Mouse (Mus musculus) stomach, postnatal 0 days (tissue): ENCODE results near the gene Spire2. TPM values are rescaled to one million over a fixed set of nuclear protein-coding genes. Genes with fewer than 3 reads are reported as not detected.

ENCODE experiments used
- ATAC-seq: fragments of 200-750 bp; cut with Nextera tagmentation; 2 replicates; pipeline ENCODE4 v1.8.0; 2017; ENCODE audit not compliant: low FRiP score, low TSS enrichment
- DNase-seq: peaks from one replicate; pipeline ENCODE4 v3.0.0-alpha.2; 2016; ENCODE audit warnings: low spot score
- H3K27ac ChIP-seq: fragments of 300-500 bp; sonication (generic); replicated peaks from 2 replicates; pipeline ENCODE4 v1.5.1; 2014; ENCODE audit warnings: mild to moderate bottlenecking, control low read depth
- H3K27me3 ChIP-seq: fragments of 300-500 bp; sonication (generic); 2 replicates; pipeline ENCODE4 v1.6.1; 2014; ENCODE audit warnings: low read length; ENCODE audit not compliant: control insufficient read depth, insufficient read depth
- H3K36me3 ChIP-seq: fragments of 300-500 bp; sonication (generic); 2 replicates; pipeline ENCODE4 v1.6.1; 2014; ENCODE audit warnings: low read length, mixed read lengths; ENCODE audit not compliant: control insufficient read depth, insufficient read depth
- H3K4me1 ChIP-seq: fragments of 300-500 bp; sonication (generic); replicated peaks from 2 replicates; pipeline ENCODE4 v1.6.1; 2014; ENCODE audit warnings: antibody characterized with exemption; ENCODE audit not compliant: control insufficient read depth, insufficient read depth
- H3K4me2 ChIP-seq: fragments of 300-500 bp; sonication (generic); replicated peaks from 2 replicates; pipeline ENCODE4 v1.6.1; 2014; ENCODE audit warnings: low read depth, mild to moderate bottlenecking, control low read depth, moderate library complexity
- H3K4me3 ChIP-seq: fragments of 300-500 bp; sonication (generic); 2 replicates; pipeline ENCODE4 v1.5.1; 2014; ENCODE audit warnings: low read depth, low read length, control low read depth
- H3K9ac ChIP-seq: fragments of 300-500 bp; sonication (generic); 2 replicates; pipeline ENCODE4 v1.6.1; 2014; ENCODE audit warnings: mild to moderate bottlenecking, low read length, control low read depth, mixed read lengths
- H3K9me3 ChIP-seq: fragments of 300-500 bp; sonication (generic); 2 replicates; pipeline ENCODE4 v1.6.1; 2016; ENCODE audit warnings: low read length; ENCODE audit not compliant: control insufficient read depth
- CTCF ChIP-seq: IDR thresholded peaks from 2 replicates; pipeline ENCODE4 v1.5.1; 2016; ENCODE audit warnings: antibody characterized with exemption, low read depth, mild to moderate bottlenecking, moderate library complexity
- EP300 ChIP-seq: optimal IDR thresholded peaks from 2 replicates; pipeline ENCODE3; 2016; ENCODE audit warnings: antibody characterized with exemption
- WGBS: fragments of 180-500 bp; shearing (Covaris S2); extraction: QIAGEN DNeasy Blood & Tissue Kit; methylation state at CpG from one replicate; pipeline ENCODE4 v1.1.7; 2014; 5-methylcytosine and 5-hydroxymethylcytosine counted together
- polyA plus RNA-seq: library from polyadenylated mRNA; unstranded; fragments of >200 nt; fragmentation: Nextera tagmentation; extraction: Ambion mirVana; gene quantifications from 2 replicates; pipeline ENCODE4 v1.2.1, GENCODE M21; 2015

Spire2 gene
- polyA plus RNA-seq, 1 experiment from 2014 or later = 12.4 TPM

- Histone ChIP-seq H3K4me2 (no peak overlapping the region), H3K27ac (no peak overlapping the region), H3K27me3 (peaks cover 18% of the 10 kb centered on the region), H3K4me1 (no peaks in the 10 kb centered on the region), H3K36me3 (0 out of 2 replicates have a peak, but pooled peaks cover 3% of the 10 kb centered on the region), H3K9me3 (no peaks in the 10 kb centered on the region), H3K9ac (no peak overlapping the region), H3K4me3 (no peak overlapping the region)
- WGBS = 87% methylated on average over 13 of the region's 13 CpGs
- no peak for DNase-seq
- no peak for ATAC-seq
- TF ChIP-seq EP300 (no peak), CTCF (no peak)
These were observed 75.1 kb downstream of the Spire2 start for GRCm38 (mm10) chr8:123407612-123408011.

GRCm38 (mm10) chr8:123408586-123409544, 76.4 kb downstream of the Spire2 start:
- Histone ChIP-seq H3K4me1 (no peaks in the 10 kb centered on the region), H3K4me2 (no peak overlapping the region), H3K27ac (no peak overlapping the region), H3K4me3 (no peak overlapping the region), H3K9me3 (no peaks in the 10 kb centered on the region), H3K9ac (no peak overlapping the region), H3K36me3 (no peaks in the 10 kb centered on the region), H3K27me3 (peaks cover 18% of the 10 kb centered on the region)
- no peak for ATAC-seq
- 67% methylated on average over 9 of the region's 9 CpGs for WGBS
- no peak for DNase-seq
- no peak for TF ChIP-seq EP300
- TF ChIP-seq CTCF = no peak

GRCm38 (mm10) chr8:123410049-123410587, 77.6 kb downstream of the Spire2 start:
- peak; percentile 58 for DNase-seq
- H3K9ac ChIP-seq = no peak overlapping the region
- H3K27me3 ChIP-seq = peaks cover 18% of the 10 kb centered on the region
- 62% methylated on average over 8 of the region's 8 CpGs for WGBS
- TF ChIP-seq CTCF (no peak), EP300 (no peak)
- H3K4me3 ChIP-seq = no peak overlapping the region
- H3K4me1 ChIP-seq = no peaks in the 10 kb centered on the region
- ATAC-seq = 0 out of 2 replicates have a peak, but pooled peaks have one; percentile 27
- no peak overlapping the region for H3K27ac ChIP-seq
- no peaks in the 10 kb centered on the region for H3K9me3 ChIP-seq
- H3K36me3 ChIP-seq = no peaks in the 10 kb centered on the region
- H3K4me2 ChIP-seq = no peak overlapping the region

- no peaks in the 10 kb centered on the region for H3K36me3 ChIP-seq
- no peak overlapping the region for H3K27ac ChIP-seq
- H3K27me3 ChIP-seq = peaks cover 18% of the 10 kb centered on the region
- 14% methylated on average over 11 of the region's 11 CpGs for WGBS
- H3K9me3 ChIP-seq = no peaks in the 10 kb centered on the region
- TF ChIP-seq EP300 = no peak
- TF ChIP-seq CTCF = no peak
- peak overlapping the region; percentile 21; the same call in 1 of the 2 replicates for H3K4me3 ChIP-seq
- ATAC-seq (no peak), DNase-seq (no peak)
- no peaks in the 10 kb centered on the region for H3K4me1 ChIP-seq
- peak overlapping the region; percentile 40 for H3K4me2 ChIP-seq
- no peak overlapping the region for H3K9ac ChIP-seq
These were observed 78.3 kb downstream of the Spire2 start for GRCm38 (mm10) chr8:123410788-123411187.

GRCm38 (mm10) chr8:123411246-123411645, 78.7 kb downstream of the Spire2 start, which contains the start of gene Tubb3:
Tubb3 (plus strand) TSS chr8:123411424.
- no peaks in the 10 kb centered on the region for H3K4me1 ChIP-seq
- 0% methylated on average over 18 of the region's 29 CpGs for WGBS
- TF ChIP-seq EP300 = no peak
- TF ChIP-seq CTCF = no peak
- H3K27me3 ChIP-seq = peaks cover 18% of the 10 kb centered on the region
- DNase-seq (peak; percentile 68), ATAC-seq (peak; percentile 57; the same call in 1 of the 2 replicates)
- H3K9me3 ChIP-seq = no peaks in the 10 kb centered on the region
- no peak within 1 kb of the TSS for H3K27ac ChIP-seq
- H3K36me3 ChIP-seq = no peaks in the 10 kb centered on the region
- no peak within 1 kb of the TSS for H3K9ac ChIP-seq
- peak within 1 kb of the TSS; percentile 21; the same call in 1 of the 2 replicates for H3K4me3 ChIP-seq
- peak within 1 kb of the TSS; percentile 40 for H3K4me2 ChIP-seq
